In the genomic region with DNA sequence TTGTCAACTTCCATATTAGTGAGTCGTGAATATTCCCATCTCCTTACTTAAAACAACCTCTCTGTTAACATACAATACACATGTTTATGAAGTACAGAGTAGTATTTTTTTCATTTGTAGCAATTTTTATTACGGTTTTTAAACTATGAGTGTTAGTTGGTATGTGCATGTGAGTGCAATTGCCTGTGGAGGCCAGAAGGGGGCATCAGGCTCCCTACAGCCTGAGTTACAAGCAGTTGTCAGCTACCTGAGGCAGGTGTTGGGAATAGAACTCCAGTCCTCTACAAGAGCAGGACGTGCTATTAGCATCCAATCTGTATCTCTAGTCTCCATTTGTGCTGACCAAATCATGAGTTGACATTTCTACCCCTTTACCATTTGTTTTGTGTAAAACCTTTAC, we compare ENCODE assay signal across 23 mouse cellular contexts. TPM values are rescaled to one million over a fixed set of nuclear protein-coding genes. Genes with fewer than 3 reads are reported as not detected.
DNase-seq lines count a peak whose midpoint lies in the region; TF ChIP-seq lines count a peak whose summit lies in the region.
"Had no signal": no experiment of that assay in that cellular context is flagged by ENCODE, and none has a peak within 500 bp of the region (broad histone marks: within the 10 kb centered on the region; RNA-seq: fewer than 3 reads in every experiment).

No protein-coding gene starts in this region.

- H3K9me3 ChIP-seq in E14TG2a.4 (ENCODE audit: low read length) = no peaks in the 10 kb centered on the region
- H3K9me3 ChIP-seq: embryonic facial prominence, embryonic 13.5 days; forebrain, embryonic 15.5 days; heart, embryonic 12.5 days; hindbrain, embryonic 13.5 days; intestine, embryonic 15.5 days; limb, embryonic 10.5 days; liver, embryonic 15.5 days; midbrain, embryonic 12.5 days; neural tube, embryonic 13.5 days had no signal

- peaks cover 17% of the 10 kb centered on the region; the same call in 1 of the 2 replicates for H3K4me1 ChIP-seq in cerebellum, adult 2 months (ENCODE audit: control insufficient read depth, insufficient read depth, low read length)
- peaks cover 28% of the 10 kb centered on the region for H3K4me1 ChIP-seq in E14TG2a.4 (replicated peaks; ENCODE audit: low read depth, low read length)
- H3K4me1 ChIP-seq: heart, embryonic 12.5 days; intestine, embryonic 15.5 days; midbrain, embryonic 12.5 days had no signal

- H3K36me3 ChIP-seq in E14TG2a.4 (ENCODE audit: insufficient read depth, low read length) = peaks cover 24% of the 10 kb centered on the region
- H3K36me3 ChIP-seq: embryonic facial prominence, embryonic 13.5 days; heart, embryonic 12.5 days; intestine, embryonic 15.5 days; limb, embryonic 10.5 days; liver, embryonic 15.5 days had no signal

- no peak overlapping the region for H3K4me3 ChIP-seq in cerebellum, adult 2 months (replicated peaks; ENCODE audit: insufficient read depth, low read depth, low read length)
- H3K4me3 ChIP-seq in left cerebral cortex, adult 2 months = no peak overlapping the region
- no peak overlapping the region for H3K4me3 ChIP-seq in E14TG2a.4 (replicated peaks; ENCODE audit: low read length)
- H3K4me3 ChIP-seq: embryonic facial prominence, embryonic 13.5 days; forebrain, embryonic 15.5 days; heart, embryonic 12.5 days; hindbrain, embryonic 13.5 days; intestine, embryonic 15.5 days; limb, embryonic 10.5 days; liver, embryonic 15.5 days; midbrain, embryonic 12.5 days; neural tube, embryonic 13.5 days had no signal

- intact Hi-C loops in left cerebral cortex, adult 2 months (cut with DNase I) = no loop called here

- H3K27ac ChIP-seq in cerebellum, adult 2 months (ENCODE audit: insufficient read depth, low read length) = no peak overlapping the region
- no peak overlapping the region for H3K27ac ChIP-seq in left cerebral cortex, adult 2 months
- H3K27ac ChIP-seq: embryonic facial prominence, embryonic 13.5 days; forebrain, embryonic 15.5 days; hindbrain, embryonic 13.5 days; intestine, embryonic 15.5 days; limb, embryonic 10.5 days; liver, embryonic 15.5 days; midbrain, embryonic 12.5 days; neural tube, embryonic 13.5 days had no signal

- H3K27me3 ChIP-seq in cerebellum, adult 2 months (ENCODE audit: control insufficient read depth, insufficient read depth, low read length) = no peaks in the 10 kb centered on the region
- no peaks in the 10 kb centered on the region for H3K27me3 ChIP-seq in E14TG2a.4 (ENCODE audit: insufficient read depth, low read length)
- H3K27me3 ChIP-seq: embryonic facial prominence, embryonic 13.5 days; forebrain, embryonic 15.5 days; heart, embryonic 12.5 days; hindbrain, embryonic 13.5 days; intestine, embryonic 15.5 days; liver, embryonic 15.5 days; midbrain, embryonic 12.5 days; neural tube, embryonic 13.5 days had no signal

- no peak for TF ChIP-seq POLR2A in cerebellum, adult 2 months (IDR thresholded peaks at IDR 0.05; ENCODE audit: borderline replicate concordance, insufficient read depth, low read length)

- WGBS in cerebellum, adult 2 months = 99% methylated on average over 3 of the region's 3 CpGs

- TF ChIP-seq CTCF in cerebellum, adult 2 months (IDR thresholded peaks at IDR 0.05; ENCODE audit: borderline replicate concordance, insufficient read depth, low read depth, low read length) = peak; percentile 17; the same call in 1 of the 2 replicates
- TF ChIP-seq CTCF in left cerebral cortex, adult 2 months (IDR thresholded peaks at IDR 0.05) = peak; percentile 16
- peak; percentile 85 for TF ChIP-seq CTCF in E14TG2a.4 (conservative IDR thresholded peaks at IDR 0.05; ENCODE audit: low read length)

- no peak for DNase-seq in cerebellum, adult 2 months
- no peak for DNase-seq in cerebellum, postnatal 14 days
- DNase-seq in left cerebral cortex, adult 2 months (ENCODE audit: extremely low spot score in 1 of 2, low spot score in 2 of 2) = no peak
- DNase-seq in left cerebral cortex, adult 11 months (ENCODE audit: low spot score) = no peak
- DNase-seq in ZHBTc4 (ENCODE audit: low read depth, low spot score) = peak; percentile 55
- no peak for DNase-seq in right cerebral cortex, postnatal 36 days (ENCODE audit: low spot score in 2 of 2)
- no peak for DNase-seq in embryo, embryonic 11 days
- DNase-seq: adrenal gland, postnatal 36 days; cerebellum, adult 9-10 months; heart, postnatal 14 days; kidney, postnatal 10 days; lung, postnatal 10 days; thymus, adult 2 months had no signal

RNA-seq across cellular contexts. Expression of a gene that starts 19.8 kb away (rescaled TPM):
- polyA plus RNA-seq in cerebellum, adult 2 months (2012; rRNA removed) = 22.2 and 22.6 TPM in 2 replicates
- total RNA-seq in left cerebral cortex, adult 2 months (2021) = 10 to 100 TPM; 29.8 to 30.8 TPM

Comparison
In these comparisons a context has a peak if more than half of its experiments do, and no peak if none do; other contexts are left out.
1. CTCF ChIP-seq: peak in every context shown above with its lines; median percentile 85 in E14TG2a.4; 17 in cerebellum, adult 2 months; 16 in left cerebral cortex, adult 2 months.